Mouse (Mus musculus) MEL-GATA-1-ER (cell line): ENCODE measurements around the gene Plod2.
A peak's percentile ranks its signal among the peaks of the same experiment; 100 is the strongest.

Source experiments
- DNase-seq: peaks from one replicate; pipeline ENCODE4 v3.0.0-alpha.2; 2012; ENCODE audit warnings: low read depth; ENCODE audit errors: extremely low read depth

Plod2 gene

GRCm38 (mm10) chr9:92541977-92542561 is at the start of gene Plod2:
Gene Plod2 (plus strand): TSS chr9:92542223.
- no peak for DNase-seq

DNA sequence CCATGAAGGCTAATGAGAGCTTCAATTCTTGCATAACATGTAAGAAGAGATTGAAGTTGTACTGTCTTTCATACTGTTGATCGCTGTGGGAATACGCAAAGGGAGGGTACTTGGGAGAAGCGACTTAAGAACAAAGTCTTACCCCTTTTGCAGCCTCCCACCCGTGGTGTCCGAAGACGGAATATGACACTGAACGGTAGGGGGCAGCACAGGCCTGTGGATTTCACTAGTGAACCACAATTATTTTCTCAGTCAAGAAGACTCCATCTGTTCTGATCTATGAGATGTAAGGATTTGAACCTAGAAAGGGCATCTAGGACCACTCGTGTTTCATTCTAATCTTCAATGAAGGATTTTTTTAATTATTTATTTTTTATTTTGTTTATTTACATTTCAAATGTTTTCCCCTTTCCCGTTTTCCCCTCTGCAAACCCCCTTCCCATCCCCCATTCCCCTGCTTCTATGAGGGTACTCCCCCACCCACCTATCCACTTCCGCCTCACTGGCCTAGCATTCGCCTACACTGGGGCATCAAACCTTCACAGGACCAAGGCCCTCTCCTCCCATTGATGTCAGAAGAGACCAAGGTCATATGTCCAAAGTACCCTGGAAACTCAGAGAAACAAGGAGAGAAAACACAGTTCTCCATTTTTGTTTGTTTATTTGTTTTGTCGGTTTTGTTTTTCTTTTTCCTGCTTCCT is 42.2 kb upstream of the Plod2 start:
- peak; percentile 34 for DNase-seq

GRCm38 (mm10) chr9:92504256-92504655 is 37.8 kb upstream of the Plod2 start:
- DNase-seq: no peak

DNA sequence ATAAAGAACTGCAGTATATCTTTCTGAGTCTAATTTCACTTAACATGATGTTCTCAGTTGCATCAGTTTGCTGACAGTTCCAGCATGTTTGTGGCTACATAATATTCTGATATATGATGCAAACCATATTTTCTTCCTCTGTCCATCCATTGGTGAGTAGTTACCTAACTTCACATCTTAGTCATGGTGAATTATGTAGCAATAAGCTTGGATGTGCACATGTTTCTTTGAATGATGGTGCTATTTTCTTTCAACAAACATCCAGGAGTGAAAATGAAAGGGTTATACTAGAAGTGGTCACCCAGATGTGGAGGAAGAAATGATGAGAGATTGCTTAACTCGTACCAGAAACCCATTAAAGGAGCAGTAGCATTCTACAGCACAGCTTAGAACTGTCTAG is 37.1 kb upstream of the Plod2 start:
- no peak for DNase-seq

- DNase-seq: no peak
These were observed 30.3 kb upstream of the Plod2 start for GRCm38 (mm10) chr9:92511696-92512095.

- no peak for DNase-seq
These were observed 25.0 kb upstream of the Plod2 start for GRCm38 (mm10) chr9:92517036-92517435.

DNA sequence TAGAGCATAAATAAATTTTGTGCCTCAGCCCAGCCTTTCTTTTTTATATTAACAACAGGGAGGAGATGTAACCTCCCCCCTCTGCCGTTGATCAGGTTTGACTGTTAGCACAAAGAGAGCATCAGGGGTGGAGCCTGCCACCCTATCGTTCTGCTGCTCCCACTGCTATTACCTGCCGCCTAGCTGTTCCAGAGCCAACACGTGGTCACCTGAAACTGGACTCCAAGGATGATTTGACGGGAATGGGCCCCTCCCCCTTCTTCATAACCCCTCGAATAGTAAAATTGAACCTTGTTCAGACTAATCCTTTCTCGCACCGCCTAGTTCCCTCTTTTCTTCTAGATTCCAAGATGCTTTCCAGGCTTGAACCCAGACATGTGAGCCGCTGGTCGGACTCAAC is 21.3 kb upstream of the Plod2 start:
- DNase-seq: no peak

DNA sequence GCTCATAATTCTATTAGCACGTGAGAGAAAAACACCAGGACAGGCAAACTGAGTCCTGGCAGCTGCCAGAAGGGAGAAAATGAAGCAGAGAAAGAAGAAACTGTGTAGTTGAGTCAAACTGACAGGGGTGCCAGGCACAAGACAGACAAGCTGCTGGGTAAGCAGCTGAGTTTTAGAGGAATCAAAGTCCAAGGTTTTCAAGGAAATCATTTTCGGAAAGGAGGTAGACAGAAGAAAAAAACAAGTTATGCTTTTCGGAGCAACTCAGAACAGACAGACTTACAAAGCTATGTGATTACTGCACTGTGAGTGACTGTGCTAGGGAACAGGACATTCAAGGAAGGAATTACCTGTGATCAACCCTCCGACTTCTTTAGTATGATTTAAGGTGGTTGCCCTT is 17.5 kb upstream of the Plod2 start:
- DNase-seq: no peak

- DNase-seq: no peak
These were observed 12.0 kb upstream of the Plod2 start for GRCm38 (mm10) chr9:92530055-92530454.

- no peak for DNase-seq
These were observed 4.3 kb upstream of the Plod2 start for GRCm38 (mm10) chr9:92537735-92538134.

GRCm38 (mm10) chr9:92538216-92538615 is 3.8 kb upstream of the Plod2 start:
- DNase-seq: no peak

- DNase-seq: no peak
These were observed 781 bp downstream of the Plod2 start for GRCm38 (mm10) chr9:92542591-92543416.

- no peak for DNase-seq
These were observed 2.1 kb downstream of the Plod2 start for GRCm38 (mm10) chr9:92544146-92544545.

GRCm38 (mm10) chr9:92545021-92545420 is 3.0 kb downstream of the Plod2 start:
- DNase-seq: no peak

GRCm38 (mm10) chr9:92546446-92546845 is 4.4 kb downstream of the Plod2 start:
- DNase-seq: no peak

DNA sequence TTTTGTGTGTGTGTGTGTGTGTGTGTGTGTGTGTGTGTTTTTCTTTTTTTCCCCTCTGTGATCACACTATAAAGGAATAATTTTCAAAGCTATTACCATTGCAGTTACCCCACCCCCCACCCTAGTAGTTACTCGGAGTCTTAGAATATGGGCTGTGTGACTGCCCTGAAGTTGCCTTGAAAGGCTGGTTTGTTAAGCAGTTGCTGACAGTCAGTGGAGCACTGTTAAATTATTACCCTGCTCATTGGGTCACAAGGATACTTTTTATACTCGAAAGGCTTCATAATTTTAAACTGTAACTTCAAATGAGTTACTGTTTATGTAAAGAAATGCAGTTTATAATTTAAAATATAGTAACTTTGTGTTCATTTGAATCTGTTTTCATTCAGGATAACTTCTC is 5.1 kb downstream of the Plod2 start:
- DNase-seq: no peak

- DNase-seq: no peak
These were observed 5.8 kb downstream of the Plod2 start for GRCm38 (mm10) chr9:92547821-92548220.

DNA sequence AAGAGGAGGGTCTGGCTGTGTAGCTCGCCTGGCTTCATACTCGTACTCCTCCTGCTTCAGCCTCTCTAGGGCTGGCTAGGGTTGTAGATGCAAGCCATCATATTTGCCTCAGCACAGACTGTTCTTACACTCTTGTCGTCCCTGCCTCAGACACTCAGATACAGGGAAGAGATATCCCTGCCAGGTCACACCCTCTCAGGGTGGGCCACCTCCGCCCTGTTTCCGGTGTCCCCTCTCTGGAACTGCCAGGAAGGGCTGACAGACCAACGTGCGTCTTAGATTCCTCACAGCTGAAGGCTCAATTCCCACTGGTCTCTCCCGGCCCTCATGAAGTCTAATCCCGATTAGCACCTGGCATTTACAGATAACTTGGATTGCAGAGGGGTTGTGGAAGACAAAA is 6.6 kb downstream of the Plod2 start:
- no peak for DNase-seq

DNA sequence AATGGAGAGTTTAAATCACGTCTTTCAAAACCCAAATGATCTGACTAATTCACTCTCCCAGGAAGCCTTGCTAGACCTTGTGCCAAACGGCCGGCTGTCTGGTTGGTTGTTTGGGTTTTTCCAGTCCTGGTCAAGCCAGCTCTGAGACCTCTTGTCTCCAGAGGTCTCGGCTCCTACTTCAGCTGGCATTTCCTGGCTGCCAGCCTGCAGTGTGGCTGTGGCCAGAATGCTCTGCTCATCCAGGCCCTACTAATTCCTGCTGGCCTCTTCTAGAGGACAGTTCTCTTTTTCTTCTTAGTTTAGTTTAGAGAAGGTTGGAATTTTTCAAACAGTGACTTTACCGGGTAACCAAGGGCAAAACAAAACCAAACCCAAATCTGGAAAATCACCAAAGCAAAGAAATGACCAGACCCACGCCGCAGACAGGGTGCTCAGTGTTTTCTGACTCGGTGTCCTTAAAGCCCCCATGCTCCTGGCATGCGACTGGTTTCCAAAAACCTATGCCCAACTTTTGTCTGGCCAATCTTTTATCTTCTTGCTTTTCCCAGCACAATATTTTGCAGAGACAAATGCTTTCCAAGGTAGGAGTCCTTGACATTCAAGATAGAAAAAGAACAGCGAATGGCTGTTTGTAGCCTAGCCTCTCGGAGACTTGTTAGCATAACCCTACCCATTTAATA is 7.9 kb downstream of the Plod2 start:
- DNase-seq: no peak

DNA sequence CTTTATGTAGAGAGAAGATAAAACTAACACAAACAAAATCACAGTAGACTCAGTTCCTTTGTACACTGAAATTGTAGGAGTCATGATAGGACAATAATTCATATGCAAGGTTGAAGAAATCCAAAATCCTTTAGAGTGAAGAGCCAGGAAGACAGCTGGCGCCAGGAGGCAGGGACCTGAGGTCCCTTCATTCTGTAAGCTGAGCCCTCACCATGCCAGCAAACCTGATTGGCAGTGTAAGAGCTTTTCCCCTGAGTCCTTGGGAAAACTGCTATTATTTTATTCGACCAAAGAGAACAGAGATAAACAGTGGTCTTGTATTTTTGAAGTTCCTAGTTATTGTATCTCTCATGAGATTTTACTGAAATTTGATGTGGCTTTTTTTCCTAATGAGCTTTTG is 9.0 kb downstream of the Plod2 start:
- no peak for DNase-seq

- DNase-seq: no peak
These were observed 9.6 kb downstream of the Plod2 start for GRCm38 (mm10) chr9:92551666-92552065.

DNA sequence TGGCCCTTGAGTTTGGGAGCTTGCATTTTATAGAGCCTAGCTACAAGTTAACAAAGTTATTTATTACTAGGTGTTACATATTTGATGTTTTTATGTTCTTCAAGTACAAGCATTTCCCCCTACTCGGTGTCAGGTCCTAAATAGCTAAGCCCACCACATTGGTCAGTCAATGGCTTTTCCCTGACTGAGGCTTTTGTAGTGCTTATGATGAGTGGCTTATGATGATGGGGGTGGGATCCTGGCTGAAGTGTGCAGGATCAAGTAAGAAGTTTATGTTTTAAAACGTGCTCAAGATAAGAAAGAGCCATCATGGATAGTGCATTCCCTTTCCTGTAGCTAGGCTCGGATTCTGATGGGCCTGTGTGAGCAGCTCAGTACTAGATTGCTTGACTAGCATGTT is 10.7 kb downstream of the Plod2 start:
- DNase-seq: no peak
